Mouse (Mus musculus): ENCODE data around the gene Dusp6. TPM values are rescaled to one million over a fixed set of nuclear protein-coding genes. Genes with fewer than 3 reads are reported as not detected.

Gene Dusp6
- total RNA-seq, 2 experiments from 2014 or later: 117 to 123 TPM

DNA sequence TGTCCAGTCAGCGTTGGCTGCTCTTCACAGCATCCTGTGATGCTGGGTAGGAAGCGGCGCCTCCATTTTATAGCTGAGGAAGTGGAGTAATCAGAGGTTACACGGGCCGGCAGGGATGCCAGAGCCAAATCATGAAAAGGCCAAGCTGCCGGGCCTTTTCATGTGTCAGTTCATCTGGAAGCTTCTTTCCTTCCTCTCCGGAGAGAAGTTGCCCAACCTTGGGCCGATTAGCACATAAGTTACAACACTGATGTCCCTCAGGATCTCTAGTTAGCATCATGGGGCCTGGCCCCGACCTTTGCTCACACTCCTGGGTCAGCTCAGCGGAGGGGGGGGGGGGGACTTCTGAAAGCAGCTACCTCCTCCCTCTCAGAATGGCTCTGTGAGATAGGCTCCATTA is 7.4 kb downstream of the Dusp6 start:
- DNase-seq (ENCODE audit: low spot score in 2 of 2): peak in 1 of 2 experiments; percentile 51

DNA sequence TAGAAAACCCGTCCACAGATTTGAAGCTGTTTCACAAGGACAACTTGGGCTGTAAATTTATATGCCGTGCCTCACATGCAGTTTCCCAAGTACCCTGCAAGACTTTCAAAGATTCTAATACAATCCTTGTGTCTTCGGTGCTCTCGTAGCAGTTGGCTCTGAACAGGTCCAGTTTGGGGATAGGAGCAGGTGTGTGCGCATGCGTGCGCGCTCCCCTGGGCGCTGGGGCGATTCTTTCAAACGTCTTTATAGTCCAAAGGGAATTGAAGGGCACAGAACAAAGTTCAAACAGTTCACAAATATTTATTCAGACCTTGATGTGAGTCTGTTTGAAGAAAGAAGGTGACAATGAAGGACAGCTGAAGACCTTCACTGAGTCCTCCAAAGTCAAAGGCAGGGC is 8.0 kb downstream of the Dusp6 start:
- no peak for DNase-seq (ENCODE audit: low spot score in 2 of 2)

DNA sequence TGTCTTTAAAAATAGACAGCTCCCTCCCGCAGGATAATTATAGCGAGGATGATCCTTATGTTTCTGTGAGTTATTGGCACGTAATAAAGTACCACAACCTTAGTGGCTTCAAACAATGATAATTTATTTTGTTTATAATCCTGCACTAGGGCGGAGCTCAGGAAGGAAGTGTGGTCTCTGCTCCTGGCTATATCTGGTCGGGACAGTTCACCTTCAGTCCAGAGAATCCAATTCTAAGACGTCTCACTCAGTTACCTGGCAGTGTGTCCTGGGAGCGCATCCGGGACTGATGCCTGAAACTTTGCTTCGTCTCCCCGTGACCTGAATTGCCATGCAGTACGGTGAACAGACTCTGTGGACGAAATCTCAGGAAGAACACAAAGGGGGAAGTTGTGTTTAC is 10.0 kb downstream of the Dusp6 start:
- no peak for DNase-seq (ENCODE audit: low spot score in 2 of 2)

DNA sequence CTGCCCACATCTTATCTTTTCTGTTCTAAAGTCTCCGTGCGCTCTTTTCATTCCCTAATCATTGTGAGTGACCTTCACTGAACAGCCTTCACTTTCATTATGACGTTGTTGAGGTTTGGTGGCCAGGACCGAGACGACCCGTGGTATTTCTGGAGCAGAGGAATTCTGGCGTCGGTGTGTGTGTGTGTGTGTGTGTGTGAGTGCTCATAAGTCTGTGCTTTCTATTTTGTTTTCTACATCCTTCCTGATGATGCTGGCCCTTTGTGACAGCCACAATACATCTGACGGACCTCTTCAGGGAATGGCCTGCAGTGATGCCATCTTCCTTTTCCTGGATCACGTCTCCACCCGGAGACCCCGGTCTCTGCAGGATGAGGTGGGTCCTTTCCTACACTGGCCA is 11.6 kb downstream of the Dusp6 start:
- DNase-seq (ENCODE audit: low spot score in 2 of 2): no peak

GRCm38 (mm10) chr10:99279067-99279880 is 16.2 kb downstream of the Dusp6 start:
- no peak for DNase-seq (ENCODE audit: low spot score in 2 of 2)

- DNase-seq (ENCODE audit: low spot score in 2 of 2): no peak
These were observed 21.0 kb downstream of the Dusp6 start for GRCm38 (mm10) chr10:99283981-99284385.

DNA sequence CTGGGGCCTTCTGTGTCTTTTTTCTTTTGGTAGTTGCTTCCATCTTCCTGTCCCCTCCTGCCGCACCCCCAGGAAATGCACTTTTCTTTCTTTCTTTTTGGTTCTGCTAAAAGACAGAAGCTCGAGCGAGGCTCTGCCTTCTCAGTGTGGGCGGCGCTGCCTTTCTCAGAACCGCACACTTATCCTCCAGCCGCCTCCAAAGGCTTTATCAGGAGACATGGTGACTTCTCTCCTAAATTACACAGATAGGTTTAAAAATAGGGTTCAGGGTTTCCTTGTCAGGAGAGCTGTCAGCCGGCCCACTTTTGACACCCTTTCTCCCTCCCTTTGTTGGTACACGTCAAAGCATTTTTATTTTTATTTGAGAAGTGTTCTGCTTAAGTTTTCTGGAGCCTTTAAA is 21.9 kb downstream of the Dusp6 start:
- DNase-seq (ENCODE audit: low spot score in 2 of 2): no peak

GRCm38 (mm10) chr10:99285759-99286158 is 22.7 kb downstream of the Dusp6 start:
- no peak for DNase-seq (ENCODE audit: low spot score in 2 of 2)

- no peak for DNase-seq (ENCODE audit: low spot score in 2 of 2)
These were observed 23.2 kb downstream of the Dusp6 start for GRCm38 (mm10) chr10:99286213-99286612.

DNA sequence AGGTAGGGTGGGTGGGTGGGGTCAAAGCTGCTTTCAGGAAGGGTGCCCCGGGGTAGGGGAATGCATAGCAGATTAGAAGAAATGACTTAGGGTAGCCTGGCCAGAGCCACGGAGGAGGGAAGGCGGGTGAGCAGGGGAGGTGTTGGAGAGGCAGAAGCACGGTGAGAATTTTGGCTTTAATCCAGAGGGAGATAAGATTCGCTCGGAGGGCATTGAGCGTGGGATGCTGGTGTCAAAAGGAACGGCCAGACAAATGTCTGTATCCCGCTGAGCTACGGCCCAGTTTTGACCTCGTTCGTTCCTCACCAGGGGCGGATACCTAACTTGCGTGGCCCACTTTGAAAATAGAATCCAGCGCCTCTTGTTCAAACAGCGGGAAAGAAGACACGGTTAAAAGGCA is 23.8 kb downstream of the Dusp6 start:
- DNase-seq (ENCODE audit: low spot score in 2 of 2): no peak

- no peak for DNase-seq (ENCODE audit: low spot score in 2 of 2)
These were observed 24.2 kb downstream of the Dusp6 start for GRCm38 (mm10) chr10:99287206-99287605.

DNA sequence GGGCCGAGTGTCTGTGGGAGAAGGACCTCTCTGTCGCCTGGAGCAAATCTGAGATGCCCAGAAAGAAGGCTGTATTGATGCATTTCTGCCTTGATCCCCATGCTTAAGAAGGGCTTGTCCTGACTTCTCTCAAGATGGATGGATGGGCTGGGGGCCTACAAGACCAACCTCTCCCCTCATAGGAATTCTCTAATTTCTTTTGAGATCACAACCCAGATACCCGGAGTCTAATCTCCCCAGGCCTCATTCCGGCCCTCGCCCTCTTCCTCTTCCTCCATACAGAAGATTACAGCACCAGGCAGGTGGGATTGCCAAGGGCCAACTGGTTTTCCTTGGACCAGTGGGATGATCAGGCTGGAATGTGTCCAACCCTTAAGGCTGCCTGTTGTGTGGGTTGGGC is 26.1 kb downstream of the Dusp6 start:
- no peak for DNase-seq (ENCODE audit: low spot score in 2 of 2)

DNA sequence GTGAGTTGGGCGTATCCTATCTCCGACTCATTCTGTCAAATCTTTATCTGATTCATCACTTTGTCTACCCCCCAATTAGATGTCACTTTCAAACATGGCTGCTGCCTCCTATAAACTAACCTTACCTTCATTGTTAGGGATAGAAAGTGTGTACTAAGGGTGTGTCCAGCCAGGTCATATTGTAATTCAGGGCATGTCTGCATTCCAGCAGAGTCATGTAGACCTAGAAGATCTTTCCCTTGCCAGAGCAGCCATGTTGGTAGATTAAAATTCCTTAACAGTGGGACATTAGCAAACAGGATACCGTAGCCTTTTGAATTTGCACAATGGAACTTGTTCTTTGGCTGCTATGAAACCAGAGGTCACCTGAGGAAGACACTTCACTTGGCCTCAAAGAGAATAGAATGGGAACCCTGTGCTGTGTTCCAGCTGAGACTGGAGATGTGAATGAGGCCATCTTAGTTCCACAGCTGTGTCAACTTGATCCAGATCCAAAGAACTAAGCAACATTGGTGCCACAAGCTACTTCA is 30.1 kb downstream of the Dusp6 start:
- DNase-seq (ENCODE audit: low spot score in 2 of 2): no peak

DNA sequence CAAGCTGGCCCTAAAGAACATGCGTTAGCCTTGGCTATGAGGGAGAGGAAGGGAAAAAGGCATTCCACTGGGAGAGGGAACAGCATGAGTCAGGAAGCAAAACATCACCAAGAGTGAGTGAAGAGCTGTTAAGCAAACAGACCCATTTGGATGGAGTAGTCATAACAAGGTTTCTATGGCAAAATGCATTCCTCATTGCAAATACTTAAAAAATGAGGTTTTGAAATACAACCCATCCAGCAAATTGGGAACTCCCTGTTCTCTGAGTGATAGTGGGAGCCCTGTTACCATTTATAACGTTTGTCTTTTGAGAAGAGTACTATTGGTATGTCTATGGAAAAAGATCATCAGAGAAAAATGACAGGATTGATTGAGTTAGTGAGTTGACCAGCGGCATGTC is 34.7 kb downstream of the Dusp6 start:
- no peak for DNase-seq (ENCODE audit: low spot score in 2 of 2)

DNA sequence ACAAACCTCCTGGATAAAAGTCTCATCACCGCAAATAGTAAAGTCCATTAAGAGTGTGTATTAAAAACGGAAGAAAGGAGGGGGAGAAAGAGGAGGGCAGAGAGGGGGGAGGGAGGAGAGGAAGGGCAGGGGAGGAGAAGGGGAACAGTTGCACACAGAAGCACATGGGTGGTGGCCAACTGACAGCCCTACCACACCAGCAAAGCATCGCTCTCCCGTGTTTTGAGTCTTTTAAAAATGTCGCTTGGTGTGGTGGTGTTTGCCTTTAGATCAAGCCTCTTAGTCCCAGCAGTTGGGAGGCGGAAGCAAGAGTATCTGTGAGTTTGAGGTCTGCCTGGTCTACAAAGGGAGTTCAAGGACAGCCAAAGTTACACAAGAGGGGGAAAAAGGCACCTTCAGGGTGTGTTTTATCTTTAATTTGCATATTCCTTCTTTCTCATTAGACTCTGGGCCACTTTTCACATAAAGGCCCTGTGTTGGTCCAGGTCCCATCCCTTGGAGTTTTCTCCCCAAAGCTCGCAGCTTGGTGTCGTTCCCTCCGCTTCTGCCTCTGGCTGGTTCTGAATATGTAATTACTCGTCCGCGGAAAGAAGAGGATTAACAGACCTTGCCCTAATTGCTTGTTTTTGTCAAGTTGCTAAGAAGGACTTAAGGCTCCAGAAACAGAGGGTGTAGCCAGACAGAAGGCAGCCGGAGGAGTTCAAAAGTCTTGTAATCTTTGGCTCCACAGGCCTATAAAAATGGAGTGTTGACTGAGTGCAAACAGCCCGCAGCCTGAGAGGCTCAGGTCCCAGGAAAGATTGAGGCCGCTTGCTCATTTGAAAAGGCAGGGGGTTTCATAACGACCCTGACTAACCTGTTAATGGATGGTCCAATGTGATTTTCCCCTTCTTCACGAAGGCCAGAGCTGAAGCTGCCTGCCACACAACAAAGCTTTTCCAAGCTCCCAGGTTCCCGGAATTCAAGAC is 35.6 kb downstream of the Dusp6 start:
- DNase-seq (ENCODE audit: low spot score in 2 of 2): no peak

DNA sequence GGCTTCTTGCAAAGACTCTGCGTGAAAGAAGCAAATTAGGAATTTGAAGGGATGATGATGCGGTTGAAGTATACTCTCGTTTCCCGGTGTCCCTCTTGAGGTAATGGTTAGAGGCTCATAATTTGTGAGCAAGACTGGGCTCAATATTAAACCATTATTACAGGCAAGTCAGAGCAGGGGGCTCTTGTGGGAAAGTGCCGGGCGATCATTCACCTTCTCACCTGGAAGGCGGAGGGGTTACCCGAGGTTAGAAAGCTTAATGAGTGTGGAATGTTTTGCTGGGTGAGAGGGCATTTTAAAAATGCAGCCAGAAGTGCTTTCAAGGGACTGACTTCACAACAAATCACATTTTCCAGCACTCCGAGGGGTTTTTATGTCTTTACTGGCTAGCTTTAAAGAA is 36.3 kb downstream of the Dusp6 start:
- no peak for DNase-seq (ENCODE audit: low spot score in 2 of 2)

DNA sequence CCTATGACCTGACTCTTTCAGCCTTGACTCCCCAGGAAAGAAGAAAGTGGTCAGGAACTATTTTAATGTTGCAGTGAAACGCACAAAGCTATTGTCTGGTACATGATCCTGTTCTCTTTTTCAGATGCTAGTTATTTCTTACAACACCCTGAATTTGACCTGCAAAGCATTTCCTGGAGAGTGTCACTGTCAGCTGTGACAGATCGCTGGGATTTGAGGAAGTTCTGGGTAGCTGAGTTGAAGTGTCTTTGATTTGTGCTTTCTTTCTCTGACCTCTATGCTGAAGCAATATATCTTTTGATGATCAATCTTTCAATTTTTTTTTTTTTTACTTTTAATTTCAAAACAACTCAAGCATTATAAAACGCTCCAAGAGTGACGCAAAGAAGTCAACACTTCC is 39.0 kb downstream of the Dusp6 start:
- no peak for DNase-seq (ENCODE audit: low spot score in 2 of 2)

GRCm38 (mm10) chr10:99308837-99309236 is 45.8 kb downstream of the Dusp6 start:
- no peak for DNase-seq (ENCODE audit: low spot score in 2 of 2)

- no peak for DNase-seq (ENCODE audit: low spot score in 2 of 2)
These were observed 46.6 kb downstream of the Dusp6 start for GRCm38 (mm10) chr10:99309617-99310016.

GRCm38 (mm10) chr10:99310204-99310603 is 47.2 kb downstream of the Dusp6 start:
- no peak for DNase-seq (ENCODE audit: low spot score in 2 of 2)

DNA sequence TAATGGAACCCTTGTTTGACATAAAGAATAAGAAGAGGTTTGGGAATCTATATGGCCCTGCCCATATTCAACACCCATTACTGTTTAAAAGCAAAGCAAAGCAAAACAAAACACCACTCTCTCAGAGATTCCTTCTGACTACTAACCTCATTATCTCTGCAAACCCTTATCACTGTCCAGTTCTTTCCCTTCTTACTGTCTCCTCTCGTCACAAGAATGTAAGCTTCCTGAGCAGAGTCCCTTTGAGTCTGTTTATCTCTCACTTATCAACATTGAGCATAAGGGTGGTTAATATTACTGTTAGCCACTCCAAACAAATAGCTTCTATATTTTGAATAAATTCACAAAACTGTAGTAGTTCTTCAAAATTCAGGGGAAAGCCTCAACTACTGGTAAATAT is 48.9 kb downstream of the Dusp6 start:
- no peak for DNase-seq (ENCODE audit: low spot score in 2 of 2)

DNA sequence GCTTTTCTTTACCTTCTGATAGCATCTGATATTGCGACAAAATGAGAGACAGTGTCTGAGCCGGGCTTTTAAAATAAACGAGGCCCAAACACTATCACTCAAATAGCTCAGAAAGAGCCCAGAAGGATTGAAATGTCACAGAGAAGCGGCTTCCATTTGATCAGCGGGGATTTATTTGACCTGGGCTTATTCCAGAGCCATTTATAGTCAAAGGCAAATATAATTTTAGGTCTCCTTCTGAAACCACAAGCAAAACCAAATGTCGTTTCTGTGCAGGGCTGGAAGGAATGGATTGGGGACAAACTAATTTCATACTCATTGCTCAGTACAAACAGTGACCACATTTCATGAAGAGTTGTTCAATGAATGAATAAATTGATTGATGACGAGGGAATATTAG is 51.3 kb downstream of the Dusp6 start:
- DNase-seq (ENCODE audit: low spot score in 2 of 2): no peak
